Mouse (Mus musculus) adrenal gland, postnatal 4 days (tissue): ENCODE data around the gene Dis3l2. TPM values are rescaled to one million over a fixed set of nuclear protein-coding genes. Genes with fewer than 3 reads are reported as not detected.
A peak's percentile ranks its signal among the peaks of the same experiment; 100 is the strongest.

ENCODE experiments used
- DNase-seq, 2 experiments: peaks; one replicate each; pipeline ENCODE4 v3.0.0; 2021 to 2022; ENCODE audit warnings: low spot score in 2 of 2, mixed read lengths in 2 of 2
- long read RNA-seq, 2 experiments: library from polyadenylated mRNA; stranded (forward); transcript quantifications; one replicate each; pipeline ENCODE4 v2.0.0; 2021
- total RNA-seq, 2 experiments: library from RNA; stranded (reverse); gene quantifications; 2 replicates each; pipeline ENCODE4 v1.2.3; 2021

The Dis3l2 gene
- total RNA-seq, result 10 to 100 TPM; 25.6 to 26.0 TPM
- long read RNA-seq, experiment 1, partial matches to known transcripts, result 2 of 3 reads
- long read RNA-seq, experiment 1, other reads (novel, unspliced or antisense), result 0 of 3 reads
- long read RNA-seq, experiment 2, partial matches to known transcripts, result 3 of 8 reads
- long read RNA-seq, experiment 2, other reads (novel, unspliced or antisense), result 3 of 8 reads

GRCm38 (mm10) chr1:86703300-86703964 lies at the start of gene Dis3l2:
Dis3l2 (plus strand) TSS chr1:86703808.
- peak; percentile 68 to 75 for DNase-seq

- no peak for DNase-seq
These were observed 46.5 kb upstream of the Dis3l2 start for GRCm38 (mm10) chr1:86657071-86657470.

DNA sequence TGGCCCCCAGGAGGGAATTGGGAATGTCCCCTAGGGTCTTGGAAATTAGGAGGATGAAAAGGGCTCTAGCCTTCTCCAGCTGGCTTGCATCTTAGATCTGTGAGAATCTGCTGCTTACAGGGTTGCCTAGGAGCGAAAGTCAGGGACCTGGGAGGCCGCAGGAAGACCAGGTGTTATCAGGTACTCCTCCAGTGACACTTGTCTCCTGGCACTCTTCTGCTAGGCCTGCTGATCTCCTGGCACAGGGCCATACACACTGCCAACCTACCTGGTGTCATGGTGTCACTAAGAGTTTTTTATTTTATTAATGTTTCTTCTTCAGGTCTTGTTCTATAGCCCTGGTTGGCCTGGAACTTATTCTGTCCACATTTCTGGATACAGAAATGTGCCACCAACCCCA lies 38.5 kb upstream of the Dis3l2 start:
- DNase-seq, result no peak

GRCm38 (mm10) chr1:86669552-86670273 lies 33.9 kb upstream of the Dis3l2 start:
- DNase-seq, result peak; percentile 19 to 35

DNA sequence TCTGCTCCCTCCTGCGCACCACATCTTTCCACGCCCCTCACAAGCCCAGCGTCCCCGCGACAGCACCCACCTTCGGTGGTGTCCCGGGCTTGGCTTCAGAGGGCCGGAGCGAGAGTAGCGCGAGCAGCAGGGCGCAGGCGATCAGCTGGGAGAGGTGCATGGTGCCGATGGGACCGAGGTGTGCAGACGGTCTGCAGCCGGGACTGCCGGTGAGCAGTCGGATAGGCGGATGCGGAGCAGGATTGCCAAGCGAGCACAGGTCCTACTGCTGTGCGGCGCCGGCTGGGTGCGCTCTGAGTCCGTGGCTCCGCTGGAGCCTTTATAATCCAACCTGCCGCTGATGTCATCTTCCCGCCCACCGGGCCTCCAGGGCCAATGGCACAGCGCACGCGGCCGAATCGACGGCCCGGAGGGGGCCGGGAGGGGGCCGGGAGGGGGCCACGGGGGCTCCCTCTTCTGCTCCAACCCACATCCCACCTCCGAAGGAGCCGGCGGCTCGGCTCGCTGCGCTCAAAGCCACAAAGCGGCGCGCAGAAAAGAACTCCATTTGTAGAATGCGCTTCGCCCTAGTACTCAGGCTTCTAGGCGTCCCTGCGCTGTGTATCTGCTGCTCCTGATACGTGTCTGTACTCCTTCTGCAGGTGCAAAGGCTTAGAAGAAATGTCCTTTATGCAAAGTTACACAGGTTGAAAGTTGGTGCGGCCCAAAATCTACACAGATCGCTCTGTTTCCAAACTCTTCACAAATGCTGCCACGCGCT lies 33.1 kb upstream of the Dis3l2 start, which contains the start of gene Nppc:
Gene Nppc (minus strand): TSS at position 293 of the 760 bp plus-strand sequence.
- DNase-seq, result peak; percentile 15 to 43

- DNase-seq, result no peak
These were observed 29.2 kb upstream of the Dis3l2 start for GRCm38 (mm10) chr1:86674385-86674784.

GRCm38 (mm10) chr1:86675126-86675525 lies 28.5 kb upstream of the Dis3l2 start:
- no peak for DNase-seq

GRCm38 (mm10) chr1:86677624-86678023 lies 26.0 kb upstream of the Dis3l2 start:
- DNase-seq, result no peak

- no peak for DNase-seq
These were observed 24.9 kb upstream of the Dis3l2 start for GRCm38 (mm10) chr1:86678667-86679066.

GRCm38 (mm10) chr1:86687236-86687635 lies 16.4 kb upstream of the Dis3l2 start:
- no peak for DNase-seq

DNA sequence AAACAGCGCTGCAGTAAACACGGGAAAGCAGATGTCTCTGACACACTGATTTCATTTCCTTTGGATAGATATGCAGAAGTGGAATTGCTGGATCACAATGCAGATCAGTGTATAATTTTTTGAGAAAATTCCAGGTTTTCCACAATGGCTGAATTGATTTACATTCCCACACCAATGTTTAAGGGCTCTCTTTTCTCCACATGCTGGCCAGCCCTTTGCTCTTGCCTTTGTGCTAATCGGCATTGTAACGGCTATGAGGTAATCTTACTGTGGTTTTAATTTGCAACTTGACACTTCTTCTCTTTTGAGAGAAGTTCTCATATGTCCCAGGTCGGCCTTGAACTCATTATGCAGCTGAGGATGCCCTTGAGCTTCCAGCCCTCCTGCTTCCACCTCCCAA lies 12.6 kb upstream of the Dis3l2 start:
- no peak for DNase-seq

DNA sequence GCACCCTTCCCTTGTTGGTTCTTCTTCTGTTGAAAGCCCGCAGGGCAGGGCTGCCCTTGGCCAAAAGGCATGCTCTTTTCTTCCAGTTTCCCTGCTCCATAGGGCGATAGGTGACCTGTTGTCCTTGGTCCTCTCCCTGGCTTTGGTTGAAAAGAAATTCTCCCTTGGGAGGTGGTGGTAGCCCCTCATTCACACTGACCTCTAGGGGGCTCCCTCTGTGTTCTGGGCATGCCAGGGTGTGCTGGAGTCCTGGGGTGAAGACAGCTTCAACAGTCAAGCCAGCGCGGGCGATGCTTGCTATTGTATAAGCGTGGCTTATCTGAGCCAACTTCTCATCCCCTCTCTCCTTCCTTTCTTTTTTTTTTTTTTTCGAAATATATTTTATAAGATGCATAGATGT lies 6.7 kb upstream of the Dis3l2 start:
- DNase-seq, result no peak

GRCm38 (mm10) chr1:86698721-86699120 lies 4.9 kb upstream of the Dis3l2 start:
- DNase-seq, result no peak

GRCm38 (mm10) chr1:86699346-86700136 lies 4.1 kb upstream of the Dis3l2 start:
- DNase-seq, result no peak

- DNase-seq, result no peak
These were observed 3.2 kb upstream of the Dis3l2 start for GRCm38 (mm10) chr1:86700367-86700766.

GRCm38 (mm10) chr1:86703965-86704326 lies 338 bp downstream of the Dis3l2 start:
- DNase-seq, result no peak

DNA sequence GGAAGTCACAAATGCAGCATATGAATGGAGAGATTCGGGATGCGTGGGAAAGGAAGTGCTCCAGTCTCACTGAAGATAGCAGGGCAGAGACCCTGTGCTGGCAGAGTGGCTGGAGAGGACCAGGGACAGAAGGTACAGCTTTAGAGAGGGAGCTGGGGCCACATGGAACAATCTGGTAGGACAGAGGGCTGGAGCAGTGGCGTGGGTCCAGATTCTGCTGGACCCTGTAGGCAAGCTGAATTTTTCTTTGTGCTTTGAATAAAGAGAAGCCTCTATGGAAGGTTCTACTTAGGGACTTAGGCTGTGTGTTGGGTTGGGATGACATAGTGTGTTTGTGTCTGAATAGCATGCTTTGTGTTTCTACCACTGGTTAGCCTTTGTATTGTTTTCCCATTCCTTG lies 1.9 kb downstream of the Dis3l2 start:
- DNase-seq, result no peak

DNA sequence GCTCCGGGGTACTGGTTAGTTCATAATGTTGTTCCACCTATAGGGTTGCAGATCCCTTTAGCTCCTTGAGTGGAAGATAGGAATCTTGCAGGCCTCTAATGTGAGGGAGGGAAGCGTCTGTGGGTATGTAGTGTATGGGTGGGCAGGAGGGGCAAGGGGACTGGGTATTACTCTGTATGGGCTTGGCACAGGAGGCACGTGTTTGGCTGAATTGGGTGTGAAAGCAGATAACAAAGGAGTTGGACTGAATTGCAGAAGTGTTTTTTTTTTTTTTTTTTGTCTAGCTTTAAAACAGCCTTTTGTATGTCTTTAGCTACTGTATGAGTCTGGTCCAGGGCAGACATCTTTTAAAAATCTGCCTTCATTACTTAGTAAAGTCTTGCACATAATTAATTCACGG lies 5.9 kb downstream of the Dis3l2 start:
- no peak for DNase-seq

GRCm38 (mm10) chr1:86712045-86712444 lies 8.4 kb downstream of the Dis3l2 start:
- no peak for DNase-seq

- DNase-seq, result no peak
These were observed 9.4 kb downstream of the Dis3l2 start for GRCm38 (mm10) chr1:86713054-86713453.

- no peak for DNase-seq
These were observed 14.6 kb downstream of the Dis3l2 start for GRCm38 (mm10) chr1:86718190-86718589.
